Mouse (Mus musculus) left cerebral cortex, adult 9 months (tissue): ENCODE results near the gene Enpp1.

Experiments used
- DNase-seq, 2 experiments: peaks; one replicate each; pipeline ENCODE4 v3.0.0; 2022; ENCODE audit warnings: low spot score in 2 of 2

Gene Enpp1

GRCm38 (mm10) chr10:24711480-24712366, at the start of gene Enpp1:
TSS of gene Enpp1 (minus strand) at chr10:24712159.
- peak in 1 of 2 experiments; percentile 33 for DNase-seq

GRCm38 (mm10) chr10:24758326-24758915, 46.5 kb upstream of the Enpp1 start:
- DNase-seq, result no peak

GRCm38 (mm10) chr10:24754874-24755540, 43.0 kb upstream of the Enpp1 start:
- no peak for DNase-seq

DNA sequence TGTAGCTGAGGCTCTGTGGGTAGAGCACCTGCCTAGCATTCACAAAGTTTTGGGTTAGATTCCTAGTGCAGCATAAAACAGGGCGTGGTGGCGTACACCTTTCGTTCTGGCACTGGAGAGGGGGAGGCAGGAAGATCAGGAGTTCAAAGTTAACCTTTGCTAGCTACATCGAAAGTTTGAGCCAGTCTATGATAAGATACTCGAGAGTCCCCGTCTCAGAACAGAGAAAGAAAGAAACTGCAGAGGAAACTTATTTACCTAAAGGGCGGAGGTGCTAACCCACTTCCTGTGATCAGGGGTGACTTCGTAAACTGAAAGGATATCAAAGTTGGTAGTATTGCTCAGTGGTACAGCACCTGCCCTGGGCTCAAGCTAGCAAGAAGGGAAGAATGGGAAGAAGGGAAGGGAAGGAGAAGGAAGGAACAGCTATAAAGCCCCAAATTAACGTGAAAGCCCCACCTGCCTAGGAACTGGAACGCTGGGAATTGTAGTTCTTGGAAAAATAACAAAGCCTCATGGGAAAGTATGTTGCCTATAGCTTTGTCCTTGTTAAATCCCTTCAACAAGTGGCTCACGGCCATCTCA, 42.4 kb upstream of the Enpp1 start:
- DNase-seq, result no peak

GRCm38 (mm10) chr10:24753536-24754250, 41.7 kb upstream of the Enpp1 start:
- no peak for DNase-seq

DNA sequence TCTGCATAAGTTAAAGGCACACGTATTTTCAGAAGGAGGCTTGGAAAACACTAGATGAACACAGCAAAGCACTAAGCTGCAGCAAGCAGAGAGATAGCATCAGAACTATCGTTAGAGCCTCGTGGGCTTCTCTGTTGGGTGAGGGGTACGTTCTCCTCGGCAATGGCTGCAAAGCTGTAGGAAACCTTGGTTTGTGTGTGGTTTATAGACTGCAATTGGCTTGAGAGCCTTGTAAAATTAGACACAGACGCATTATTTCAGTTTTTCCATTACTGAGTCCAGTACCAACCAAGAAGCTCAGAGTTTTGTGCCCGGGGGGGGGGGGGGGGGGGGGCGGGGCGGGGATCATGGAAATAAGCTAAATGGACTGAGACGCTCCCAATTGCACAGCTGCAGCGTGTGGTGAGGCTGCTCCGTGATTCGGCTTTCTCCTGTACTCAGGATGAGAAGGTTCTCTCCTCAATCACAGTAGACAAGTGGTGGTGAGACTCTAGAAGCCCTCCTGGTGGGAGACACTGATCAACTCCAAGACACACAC, 31.1 kb upstream of the Enpp1 start:
- no peak for DNase-seq

- no peak for DNase-seq
These were observed 29.6 kb upstream of the Enpp1 start for GRCm38 (mm10) chr10:24741229-24742198.

GRCm38 (mm10) chr10:24739171-24739570, 27.2 kb upstream of the Enpp1 start:
- DNase-seq, result no peak

DNA sequence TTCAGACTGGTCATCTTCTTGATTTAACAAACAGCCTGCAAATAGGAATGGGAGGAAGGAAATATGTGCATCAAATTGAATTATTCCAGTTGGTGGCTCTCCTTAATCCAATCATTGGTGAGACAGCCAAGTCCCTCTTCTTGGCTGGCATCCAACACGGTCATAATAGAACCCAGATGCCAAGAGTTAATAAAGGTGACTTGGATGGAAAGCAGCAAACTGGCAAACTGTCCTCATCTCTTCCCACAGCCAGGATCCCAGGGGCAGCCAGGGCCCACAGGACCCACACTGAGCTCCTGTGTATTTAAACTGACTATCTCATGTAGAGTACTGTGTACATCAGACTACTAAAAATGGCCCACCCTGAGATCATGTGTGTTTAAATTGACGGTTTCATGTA, 26.5 kb upstream of the Enpp1 start:
- no peak for DNase-seq

DNA sequence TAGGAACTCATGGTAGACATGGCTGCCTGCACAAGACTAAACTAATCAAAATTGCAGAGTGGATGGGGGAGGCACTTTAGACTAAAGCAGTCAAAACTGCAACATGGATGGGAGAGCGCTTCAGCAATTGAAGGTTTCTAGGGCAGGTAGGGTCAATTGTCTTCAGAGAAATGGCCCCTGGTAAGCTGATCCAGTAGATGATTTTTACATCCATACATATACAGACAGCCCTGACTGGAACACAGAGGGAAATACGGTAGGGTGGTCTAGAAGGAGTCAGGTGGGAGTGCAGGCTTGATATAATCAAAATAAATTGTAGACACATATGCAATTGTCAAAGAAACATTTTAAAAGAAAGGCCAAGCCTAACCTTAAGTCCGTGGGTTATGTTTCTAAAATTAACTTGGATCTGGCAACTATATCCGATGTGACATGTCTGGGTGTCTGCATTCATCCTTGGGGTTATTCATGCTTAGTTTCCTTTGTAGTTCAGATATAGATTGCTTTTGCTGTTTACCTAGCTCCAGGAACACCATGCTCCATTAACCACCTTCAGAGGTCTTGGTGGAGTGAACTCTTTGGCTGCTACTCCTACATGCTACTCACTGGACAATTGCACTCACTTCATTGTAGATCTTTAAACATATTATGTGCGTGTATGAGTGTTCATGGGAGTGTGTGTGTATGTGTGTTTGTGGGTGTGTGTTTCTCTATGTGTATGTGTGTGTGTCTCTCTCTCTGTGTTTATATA, 23.2 kb upstream of the Enpp1 start:
- no peak for DNase-seq

DNA sequence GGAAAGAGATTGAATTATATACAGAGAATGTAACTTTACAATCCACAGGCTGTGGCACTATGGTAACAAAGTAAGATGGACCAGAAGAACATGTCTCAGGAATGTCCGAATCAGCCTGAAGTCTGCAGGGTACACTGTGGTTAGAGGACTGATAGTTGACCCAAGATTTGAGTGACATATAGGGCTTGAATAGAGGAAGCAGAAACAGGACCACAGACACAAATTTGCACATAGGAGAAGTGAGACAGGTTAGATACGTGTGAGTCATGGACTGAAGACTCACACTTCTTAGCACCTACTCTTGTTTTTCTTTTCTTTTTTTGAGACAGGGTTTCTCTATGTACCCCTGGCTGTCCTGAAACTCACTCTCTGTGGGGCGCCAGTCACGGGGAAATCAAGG, 15.5 kb upstream of the Enpp1 start:
- no peak for DNase-seq

DNA sequence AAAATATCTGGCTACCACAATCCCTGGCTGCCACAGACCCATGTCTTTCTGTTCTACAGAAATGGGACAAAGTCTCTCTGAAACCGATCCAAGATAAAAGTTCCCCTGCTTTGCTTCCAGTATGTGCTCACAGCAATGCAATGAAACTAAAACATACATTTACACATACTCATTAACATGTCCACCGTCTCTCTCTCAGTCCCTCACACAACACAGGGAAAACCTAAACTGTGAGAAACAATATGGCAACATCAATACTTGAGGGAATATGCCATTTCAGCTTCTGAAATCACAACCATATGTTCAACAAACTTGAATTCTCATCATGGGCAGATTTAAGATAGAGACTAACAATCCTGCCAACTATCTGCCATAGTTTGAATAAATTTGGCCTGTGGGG, 13.2 kb upstream of the Enpp1 start:
- DNase-seq, result no peak

DNA sequence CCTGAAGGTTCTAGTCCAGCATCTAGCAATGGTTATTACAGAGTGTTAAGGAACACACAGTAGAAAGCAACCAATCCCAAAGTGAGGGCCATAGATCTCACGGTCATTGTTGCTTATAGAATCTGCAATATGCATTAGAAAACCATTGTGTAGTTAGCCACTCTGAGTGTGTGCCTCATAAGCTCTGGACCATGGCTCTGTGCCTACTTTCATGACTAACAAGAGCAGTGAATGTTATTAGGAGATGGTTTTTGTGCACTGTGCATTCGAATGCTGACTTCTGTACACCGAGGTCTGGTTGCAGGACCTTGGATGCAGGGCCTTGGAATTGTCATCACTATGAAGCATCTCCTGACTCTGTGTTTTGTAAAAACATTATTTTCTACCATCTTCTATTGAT, 9.9 kb upstream of the Enpp1 start:
- no peak for DNase-seq

- no peak for DNase-seq
These were observed 7.4 kb upstream of the Enpp1 start for GRCm38 (mm10) chr10:24719383-24719782.

DNA sequence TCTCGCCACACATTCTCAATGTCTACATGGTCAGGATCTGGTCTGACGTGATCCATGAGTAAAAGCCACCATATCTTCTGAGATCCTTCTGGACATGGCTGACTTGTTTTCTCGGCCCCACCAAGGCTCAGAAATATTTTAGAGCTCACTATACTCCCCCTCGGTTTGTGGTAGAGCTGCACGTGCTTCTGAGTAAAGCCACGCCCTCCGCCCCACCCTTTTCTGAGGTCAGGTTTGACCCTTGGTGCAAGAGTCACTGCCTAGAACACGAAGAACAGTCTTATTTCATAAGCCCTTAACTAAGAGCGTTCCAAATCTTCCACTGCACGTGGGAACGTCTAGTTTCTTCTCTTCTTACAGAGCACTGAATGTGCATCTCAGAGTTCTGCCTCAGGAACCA, 6.8 kb upstream of the Enpp1 start:
- no peak for DNase-seq

DNA sequence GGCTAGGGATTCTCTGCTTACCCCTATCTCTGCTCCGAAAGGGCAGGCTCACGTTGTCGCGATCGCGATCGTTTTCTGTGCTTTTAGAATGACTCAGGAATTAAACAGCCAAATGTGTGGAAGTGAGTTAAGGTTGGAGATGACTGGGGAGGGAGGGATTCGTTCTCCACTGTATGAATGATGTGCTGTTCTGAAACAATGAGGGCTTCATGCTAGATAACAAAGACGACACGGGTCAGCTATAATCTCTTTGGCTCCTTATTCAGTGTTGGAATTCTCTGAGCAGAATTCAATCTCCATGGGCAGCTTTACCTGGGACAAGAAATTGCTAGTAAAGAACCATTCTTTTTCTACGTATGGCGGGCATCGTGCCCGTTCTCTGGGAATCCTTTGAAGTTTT, 6.1 kb upstream of the Enpp1 start:
- no peak for DNase-seq

DNA sequence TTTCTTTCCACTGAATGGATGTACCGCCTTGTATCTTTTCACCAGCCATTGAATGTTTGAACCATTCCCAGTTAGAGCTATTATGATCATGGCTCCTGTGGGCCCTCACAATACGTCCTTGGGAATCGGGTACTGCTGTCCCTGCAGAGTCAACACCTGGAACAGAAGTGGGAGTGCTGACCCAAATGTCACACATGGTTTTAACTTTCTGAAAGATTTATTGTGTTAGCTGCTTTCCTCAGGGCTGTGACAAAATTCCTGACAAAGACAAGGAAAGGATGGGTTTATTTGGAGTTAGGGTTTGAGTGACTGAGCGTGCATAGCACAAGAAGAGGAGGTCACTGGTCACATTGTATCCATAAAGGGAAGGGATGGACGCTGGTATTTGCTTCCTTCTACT, 4.3 kb upstream of the Enpp1 start:
- DNase-seq, result no peak

GRCm38 (mm10) chr10:24712901-24713300, 942 bp upstream of the Enpp1 start:
- no peak for DNase-seq

DNA sequence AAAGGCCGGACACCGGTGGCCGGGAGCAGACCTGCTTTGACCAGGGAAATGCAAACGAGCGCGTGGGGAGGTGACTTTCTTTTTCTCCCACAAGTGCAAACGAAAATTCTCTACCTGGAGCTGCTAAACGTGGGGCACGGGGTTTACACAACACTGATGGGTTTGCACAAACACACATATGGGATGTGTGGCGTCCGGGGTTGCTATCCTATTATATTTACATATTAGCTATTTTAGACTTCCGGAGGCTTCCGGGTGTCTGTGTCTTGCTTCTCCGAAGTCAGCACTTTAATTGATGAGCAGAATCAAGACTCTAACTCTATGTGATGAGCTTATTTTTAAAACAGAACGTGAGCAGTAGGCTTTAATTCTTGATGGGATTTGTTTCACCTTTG, 405 bp upstream of the Enpp1 start:
- no peak for DNase-seq

GRCm38 (mm10) chr10:24711071-24711470, 888 bp downstream of the Enpp1 start:
- no peak for DNase-seq
